14 mouse cellular contexts compared by ENCODE assay signal in genomic region chr2:168679381-168680199, GRCm38 (mm10).
A peak's percentile ranks its signal among the peaks of the same experiment; 100 is the strongest.
DNase-seq lines count a peak whose midpoint lies in the region; ATAC-seq and TF ChIP-seq lines count a peak whose summit lies in the region.
"Had no signal": no experiment of that assay in that cellular context is flagged by ENCODE, and none has a peak within 500 bp of the region (broad histone marks: within the 10 kb centered on the region; RNA-seq: fewer than 3 reads in every experiment).

No protein-coding gene starts in this region.

- H3K27ac ChIP-seq in lung, postnatal 0 days (ENCODE audit: low read length): no peak overlapping the region
- peak overlapping the region; percentile 88 for H3K27ac ChIP-seq in hindbrain, embryonic 13.5 days
- peak overlapping the region; percentile 76 for H3K27ac ChIP-seq in neural tube, embryonic 14.5 days (ENCODE audit: low read depth, low read length)
- no peak overlapping the region for H3K27ac ChIP-seq in heart, embryonic 11.5 days (ENCODE audit: low read depth, low read length)
- H3K27ac ChIP-seq: embryonic facial prominence, embryonic 12.5 days had no signal

- DNase-seq in lung, postnatal 0 days (ENCODE audit: low spot score): no peak
- DNase-seq in lung, postnatal 25 days (ENCODE audit: low spot score): no peak
- peak; percentile 50 for DNase-seq in embryo, embryonic 9.5 days (ENCODE audit: extremely low spot score)
- no peak for DNase-seq in ovary, adult 18-20 months (ENCODE audit: low spot score)
- no peak for DNase-seq in left cerebral cortex, postnatal 36 days (ENCODE audit: low spot score in 2 of 2)
- DNase-seq: adrenal gland, postnatal 25 days; heart, postnatal 36 days; kidney, postnatal 4 days; lung, postnatal 4 days; spleen, adult 18-20 months had no signal

- no peaks in the 10 kb centered on the region for H3K4me1 ChIP-seq in lung, postnatal 0 days (ENCODE audit: insufficient read depth, low read depth, low read length)
- H3K4me1 ChIP-seq in hindbrain, embryonic 13.5 days (replicated peaks): peaks cover 35% of the 10 kb centered on the region
- peaks cover 5% of the 10 kb centered on the region; the same call in 1 of the 2 replicates for H3K4me1 ChIP-seq in neural tube, embryonic 14.5 days (ENCODE audit: control insufficient read depth, insufficient read depth, low read length)
- no peaks in the 10 kb centered on the region for H3K4me1 ChIP-seq in heart, embryonic 11.5 days (ENCODE audit: control insufficient read depth, insufficient read depth, low read length)
- H3K4me1 ChIP-seq: embryonic facial prominence, embryonic 12.5 days had no signal

- 63% methylated on average over 19 of the region's 19 CpGs for WGBS in lung, postnatal 0 days
- WGBS in hindbrain, embryonic 13.5 days: 37% methylated on average over 19 of the region's 19 CpGs
- 36% methylated on average over 19 of the region's 19 CpGs for WGBS in neural tube, embryonic 14.5 days
- WGBS in heart, embryonic 11.5 days (ENCODE audit: insufficient replicate concordance): 56% methylated on average over 19 of the region's 19 CpGs

- H3K36me3 ChIP-seq in lung, postnatal 0 days (ENCODE audit: insufficient read depth, low read length): no peaks in the 10 kb centered on the region
- H3K36me3 ChIP-seq in hindbrain, embryonic 13.5 days: peaks cover 63% of the 10 kb centered on the region
- peaks cover 25% of the 10 kb centered on the region; the same call in 1 of the 2 replicates for H3K36me3 ChIP-seq in neural tube, embryonic 14.5 days (ENCODE audit: control insufficient read depth, insufficient read depth, low read length)
- H3K36me3 ChIP-seq in heart, embryonic 11.5 days (ENCODE audit: control insufficient read depth, insufficient read depth, low read length): no peaks in the 10 kb centered on the region

- H3K4me3 ChIP-seq in lung, postnatal 0 days (ENCODE audit: low read depth, low read length): no peak overlapping the region
- no peak overlapping the region for H3K4me3 ChIP-seq in hindbrain, embryonic 13.5 days
- H3K4me3 ChIP-seq in neural tube, embryonic 14.5 days (ENCODE audit: low read depth, low read length): no peak overlapping the region
- no peak overlapping the region for H3K4me3 ChIP-seq in heart, embryonic 11.5 days (ENCODE audit: low read depth, low read length)
- H3K4me3 ChIP-seq: embryonic facial prominence, embryonic 12.5 days had no signal

- 0 out of 2 replicates have a peak, but pooled peaks have one; percentile 8 for TF ChIP-seq CTCF in lung, postnatal 0 days (IDR thresholded peaks at IDR 0.05)

- H3K9me3 ChIP-seq in lung, postnatal 0 days (ENCODE audit: low read length): no peaks in the 10 kb centered on the region
- 0 out of 2 replicates have a peak, but pooled peaks cover 1% of the 10 kb centered on the region for H3K9me3 ChIP-seq in hindbrain, embryonic 13.5 days
- H3K9me3 ChIP-seq in neural tube, embryonic 14.5 days (ENCODE audit: control insufficient read depth, low read length): no peaks in the 10 kb centered on the region
- H3K9me3 ChIP-seq in heart, embryonic 11.5 days (replicated peaks; ENCODE audit: control insufficient read depth, low read length): peaks cover 3% of the 10 kb centered on the region; the same call in 1 of the 2 replicates

- TF ChIP-seq EP300 in lung, postnatal 0 days (IDR thresholded peaks at IDR 0.05): no peak

- intact Hi-C loops in left cerebral cortex, postnatal 36 days (cut with DNase I): no loop called here

- H3K9ac ChIP-seq in lung, postnatal 0 days (replicated peaks; ENCODE audit: low read depth): no peak overlapping the region
- no peak overlapping the region for H3K9ac ChIP-seq in hindbrain, embryonic 13.5 days
- H3K9ac ChIP-seq in neural tube, embryonic 14.5 days (replicated peaks; ENCODE audit: low read depth, low read length): no peak overlapping the region
- H3K9ac ChIP-seq in heart, embryonic 11.5 days (ENCODE audit: low read depth, low read length): no peak overlapping the region
- H3K9ac ChIP-seq: embryonic facial prominence, embryonic 12.5 days had no signal

- H3K4me2 ChIP-seq in lung, postnatal 0 days (replicated peaks; ENCODE audit: low read depth, low read length): no peak overlapping the region
- no peak overlapping the region for H3K4me2 ChIP-seq in hindbrain, embryonic 13.5 days
- H3K4me2 ChIP-seq in neural tube, embryonic 14.5 days (ENCODE audit: low read depth, low read length): no peak overlapping the region
- H3K4me2 ChIP-seq in heart, embryonic 11.5 days: no peak overlapping the region
- H3K4me2 ChIP-seq: embryonic facial prominence, embryonic 12.5 days had no signal

- no peak for ATAC-seq in lung, postnatal 0 days
- peak; percentile 56 for ATAC-seq in hindbrain, embryonic 13.5 days (ENCODE audit: low FRiP score)
- peak; percentile 32; the same call in 1 of the 2 replicates for ATAC-seq in neural tube, embryonic 14.5 days (ENCODE audit: low read depth)
- ATAC-seq in heart, embryonic 11.5 days (replicated peaks; ENCODE audit: insufficient number of reproducible peaks, low FRiP score, low TSS enrichment): no peak

- no peaks in the 10 kb centered on the region for H3K27me3 ChIP-seq in lung, postnatal 0 days (replicated peaks; ENCODE audit: insufficient read depth, low read length)
- no peaks in the 10 kb centered on the region for H3K27me3 ChIP-seq in hindbrain, embryonic 13.5 days
- no peaks in the 10 kb centered on the region for H3K27me3 ChIP-seq in neural tube, embryonic 14.5 days (ENCODE audit: control insufficient read depth, insufficient read depth, low read length)
- H3K27me3 ChIP-seq in heart, embryonic 11.5 days (ENCODE audit: control insufficient read depth, insufficient read depth, low read length): 0 out of 2 replicates have a peak, but pooled peaks cover 6% of the 10 kb centered on the region
- H3K27me3 ChIP-seq: embryonic facial prominence, embryonic 12.5 days had no signal

Comparison
In these comparisons a context has a peak if more than half of its experiments do, and no peak if none do; other contexts are left out.
1. ATAC-seq: peak in hindbrain, embryonic 13.5 days (single experiment) and neural tube, embryonic 14.5 days (single experiment); none in lung, postnatal 0 days (single experiment) and heart, embryonic 11.5 days (single experiment).
2. H3K27ac ChIP-seq: peak in hindbrain, embryonic 13.5 days (single experiment) and neural tube, embryonic 14.5 days (single experiment); none in lung, postnatal 0 days (single experiment) and heart, embryonic 11.5 days (single experiment).